Mouse (Mus musculus) cerebellum, adult 2 months (tissue): Measurements from ENCODE around the gene Cdc42bpa.

Source experiments
- CTCF ChIP-seq: fragments of 200-500 bp; IDR thresholded peaks from 2 replicates; pipeline ENCODE4 v1.5.1; 2011; ENCODE audit warnings: low read depth, mild to moderate bottlenecking, control low read depth, low read length, moderate library complexity, borderline replicate concordance; ENCODE audit not compliant: insufficient read depth
- POLR2A ChIP-seq: fragments of 200-500 bp; IDR thresholded peaks from 2 replicates; pipeline ENCODE4 v1.6.1; 2011; ENCODE audit warnings: low read length, control low read depth, borderline replicate concordance; ENCODE audit not compliant: insufficient read depth

GRCm38 (mm10) chr1:180183525-180184159 lies 223.4 kb downstream of the Cdc42bpa start:
- TF ChIP-seq CTCF (no peak), POLR2A (no peak)
